Mouse (Mus musculus) c-Kit-positive CD71-positive TER-119-positive erythroid progenitor cells, embryonic 14.5 days (primary cell): ENCODE results near the gene Gm5890.
"Not testable (repeated sequence)": the region's sequence is repeated elsewhere in the genome, so short reads cannot be mapped to it uniquely, and the experiment has no call there.

ENCODE experiments used
- DNase-seq: peaks from one replicate; pipeline ENCODE4 v3.0.0-alpha.2; 2013; ENCODE audit warnings: low spot score

Gm5890 gene

DNA sequence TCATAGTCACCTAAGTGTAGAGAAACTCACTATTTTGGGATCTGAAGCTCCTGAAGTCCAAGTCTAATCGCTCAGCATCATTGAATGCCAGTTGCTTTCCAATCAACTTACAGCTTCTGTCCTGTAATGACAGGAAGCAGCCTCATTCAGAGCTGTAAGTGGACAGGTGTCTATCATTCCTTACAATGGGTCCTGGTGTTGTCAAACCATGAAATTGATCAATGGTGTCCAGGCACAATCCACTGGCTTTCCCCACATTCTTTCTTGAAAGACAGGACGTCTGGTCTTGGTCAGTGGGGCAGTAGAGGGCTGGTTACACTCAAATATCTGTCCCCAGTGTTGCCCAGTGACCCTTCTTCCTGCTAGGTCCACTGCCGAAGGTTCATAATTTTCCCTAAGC, at the start of gene Gm5890:
Gm5890 (minus strand) TSS at position 101 of the 400 bp plus-strand sequence.
- DNase-seq: not testable (repeated sequence)

DNA sequence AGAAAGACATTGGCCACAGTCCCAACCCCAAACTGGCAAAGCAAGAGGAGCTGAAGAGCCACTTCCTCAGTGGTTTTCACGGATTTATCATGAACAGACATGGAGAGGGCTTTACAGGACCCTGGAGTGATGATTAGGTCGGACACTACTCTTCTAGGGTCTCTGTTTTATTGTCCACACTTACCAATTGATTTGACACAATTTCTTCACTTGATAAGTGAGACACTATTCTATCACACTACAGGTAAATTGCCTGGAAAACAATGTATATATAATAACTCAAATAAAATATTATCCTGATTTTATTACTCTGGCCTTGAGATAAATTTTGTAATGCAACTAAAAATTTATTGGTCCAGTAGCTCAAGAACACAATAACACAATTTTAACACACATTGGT, 28.9 kb downstream of the Gm5890 start, which contains the start of gene Gm4498:
Gm4498 (minus strand) TSS at position 101 of the 400 bp plus-strand sequence.
- DNase-seq: not testable (repeated sequence)
